Mouse (Mus musculus): ENCODE data around the gene Clca2.
"Not testable (repeated sequence)": the region's sequence is repeated elsewhere in the genome, so short reads cannot be mapped to it uniquely, and the experiment has no call there.

Clca2 gene

GRCm38 (mm10) chr3:145087857-145088598 is 11.2 kb downstream of the Clca2 start:
- intact Hi-C loops (cut with DNase I) = no loop called here

DNA sequence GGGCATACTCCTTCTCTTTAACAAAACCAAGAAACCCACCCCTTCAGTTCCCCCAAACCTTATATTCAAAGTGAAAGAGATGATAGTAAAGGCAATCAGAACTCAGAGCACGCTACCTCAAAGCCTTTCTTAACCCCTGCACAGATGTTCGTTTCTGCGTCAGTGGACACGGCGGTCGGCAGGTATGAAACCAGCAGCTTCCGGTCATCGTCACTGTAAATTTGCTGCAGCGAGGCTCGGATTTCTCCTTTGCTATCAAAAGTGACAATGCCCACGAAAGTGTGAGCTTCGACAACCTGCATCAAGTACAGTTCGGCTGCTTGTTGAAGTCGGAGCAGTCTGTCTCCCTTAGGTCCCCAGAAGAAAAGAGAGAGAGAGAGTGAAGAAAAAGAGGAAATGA is 13.1 kb downstream of the Clca2 start:
- intact Hi-C loops (cut with DNase I) = no loop called here

DNA sequence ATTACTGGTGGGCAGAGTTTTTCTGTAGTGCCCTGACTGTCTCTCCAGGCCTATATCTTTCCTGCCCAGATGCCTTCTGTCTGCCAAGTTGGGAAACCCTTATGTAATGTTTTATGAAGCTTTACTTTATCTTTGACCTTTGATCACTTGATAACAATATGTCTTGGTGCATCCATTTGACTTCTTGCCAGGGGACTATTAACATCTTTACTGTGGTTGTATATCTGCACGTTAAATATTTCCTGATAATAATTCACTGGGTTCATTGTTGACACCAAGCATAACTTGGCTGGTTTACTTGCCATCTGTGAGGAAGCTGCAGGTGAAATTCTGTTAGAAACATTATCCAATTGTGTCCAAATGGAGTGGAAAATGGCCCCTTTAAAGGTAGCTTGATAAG is 16.2 kb downstream of the Clca2 start:
- intact Hi-C loops (cut with DNase I) = no loop called here

- intact Hi-C loops (cut with DNase I) = no loop called here
These were observed 18.3 kb downstream of the Clca2 start for GRCm38 (mm10) chr3:145080904-145081303.

GRCm38 (mm10) chr3:145078405-145078804 is 20.8 kb downstream of the Clca2 start:
- intact Hi-C loops (cut with DNase I) = no loop called here

DNA sequence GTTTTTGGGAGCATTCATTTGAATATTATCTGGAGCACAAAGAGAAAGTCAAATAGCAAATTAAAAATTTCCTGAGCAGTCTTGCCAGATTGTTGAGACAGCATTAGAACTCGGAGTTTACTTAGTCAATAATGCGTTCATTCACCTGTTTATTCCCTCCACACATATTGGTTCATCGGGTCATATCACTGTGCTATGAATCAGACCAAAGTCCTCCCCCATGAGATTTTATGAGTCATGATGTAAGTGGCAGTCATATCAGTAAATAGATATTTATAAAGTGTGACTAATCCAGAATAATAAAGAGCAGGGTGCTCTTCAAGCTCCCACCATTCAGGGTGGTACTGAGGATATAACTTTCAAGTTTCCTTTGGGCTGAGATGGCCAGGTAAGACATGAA is 26.9 kb downstream of the Clca2 start:
- intact Hi-C loops (cut with DNase I) = no loop called here

DNA sequence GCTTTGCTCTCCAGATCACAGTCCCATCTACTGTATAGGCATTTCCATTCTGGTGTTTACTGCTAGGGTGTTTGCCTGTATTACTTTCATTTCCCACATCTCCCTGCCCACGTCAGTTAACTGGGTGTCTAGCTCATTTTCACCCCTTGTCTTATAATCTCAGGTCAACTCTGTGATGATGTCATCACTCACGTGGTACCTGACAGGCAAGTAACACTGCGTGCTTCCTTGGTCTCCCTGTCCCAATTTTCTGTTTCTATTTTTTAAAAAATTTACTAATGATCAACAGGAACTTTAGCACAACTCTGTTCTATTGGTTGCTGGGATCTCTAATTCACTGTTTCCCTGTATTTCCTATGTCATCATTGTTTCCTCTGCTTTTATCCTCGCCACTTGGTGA is 30.3 kb downstream of the Clca2 start:
- intact Hi-C loops (cut with DNase I) = no loop called here

DNA sequence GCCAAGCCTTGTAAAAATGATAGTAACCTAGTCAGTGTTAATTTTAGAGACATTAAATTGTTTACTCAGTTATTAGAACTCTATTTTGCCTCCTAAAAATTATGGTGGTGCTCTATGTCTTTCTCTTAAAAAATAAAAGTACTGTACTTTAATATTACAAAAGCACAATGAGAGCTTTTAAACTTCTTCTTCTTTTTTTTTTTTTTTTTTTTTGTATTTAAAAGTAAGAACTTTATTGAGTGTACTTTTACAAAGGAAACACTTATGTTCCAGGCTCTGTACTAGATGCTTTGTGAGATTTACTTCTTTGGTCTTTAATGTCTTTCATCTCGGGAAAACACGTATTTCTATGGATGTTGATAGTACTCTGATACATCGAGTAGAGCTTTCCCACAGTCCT is 44.1 kb downstream of the Clca2 start:
- intact Hi-C loops (cut with DNase I) = not testable (repeated sequence)

DNA sequence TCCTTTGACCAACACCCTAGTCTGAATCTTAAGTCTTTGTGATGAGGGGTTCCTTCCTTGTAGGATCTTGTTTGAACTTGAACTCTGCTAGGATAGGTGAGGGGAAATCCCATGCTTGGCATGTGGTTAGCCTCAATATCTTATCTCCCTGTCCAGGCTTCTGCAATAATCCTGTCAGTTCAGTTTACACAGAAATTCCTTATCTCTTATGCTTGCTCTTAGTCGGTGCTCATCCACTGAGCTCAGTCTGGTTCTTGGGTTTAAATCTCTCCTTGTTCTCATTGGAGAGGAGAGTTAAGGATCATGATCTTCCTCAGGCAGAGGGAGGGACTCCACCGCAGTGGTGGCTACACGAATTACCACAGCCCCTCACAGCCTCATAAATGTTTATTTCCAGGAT is 49.4 kb downstream of the Clca2 start:
- intact Hi-C loops (cut with DNase I) = no loop called here

DNA sequence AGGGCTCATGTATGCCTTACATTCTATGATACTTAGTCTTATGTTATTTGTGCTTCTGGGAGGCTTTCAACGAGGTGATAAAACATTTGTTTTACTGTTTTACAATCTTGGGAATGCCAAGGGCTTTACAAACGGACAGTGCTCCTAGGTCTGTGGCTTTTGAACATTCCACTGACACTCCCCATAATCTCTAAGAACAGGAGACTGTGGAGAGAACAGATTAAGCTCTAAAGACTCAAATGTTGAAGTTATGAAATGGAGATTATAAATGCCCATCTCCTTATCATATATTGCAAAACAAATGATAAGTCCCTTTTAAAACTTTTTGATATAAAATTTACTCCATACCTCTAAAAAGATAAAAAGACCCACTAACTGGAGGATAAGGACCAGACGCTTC is 60.4 kb downstream of the Clca2 start:
- intact Hi-C loops (cut with DNase I) = no loop called here

DNA sequence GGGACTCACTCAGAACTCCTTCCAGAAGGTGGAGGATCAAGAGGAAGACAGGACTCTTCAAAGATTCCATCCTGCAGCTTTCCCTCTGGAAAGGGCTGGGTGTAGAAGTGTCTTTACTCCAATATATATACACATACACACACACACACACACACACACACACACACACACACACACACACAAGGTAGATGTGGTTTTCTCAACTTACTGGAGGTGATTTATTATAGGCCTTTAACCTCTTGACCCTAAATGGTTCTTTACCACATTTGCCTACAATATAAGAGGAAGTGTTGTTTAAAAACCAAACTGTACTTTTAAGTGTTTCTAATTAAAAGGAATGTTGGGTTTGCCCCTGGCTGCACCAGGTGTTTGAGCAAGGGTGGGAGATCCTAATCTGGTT is 66.6 kb downstream of the Clca2 start, which contains the start of gene Clca1:
Gene Clca1, minus strand, starts transcription at position 101 of the 400 bp plus-strand sequence.
- intact Hi-C loops (cut with DNase I) = no loop called here

GRCm38 (mm10) chr3:145028036-145028435 is 71.2 kb downstream of the Clca2 start:
- intact Hi-C loops (cut with DNase I) = loop anchor here (5.0 to 10.0 kb wide), 2 partner anchors 107 to 291 kb away; no protein-coding TSS in a partner anchor

DNA sequence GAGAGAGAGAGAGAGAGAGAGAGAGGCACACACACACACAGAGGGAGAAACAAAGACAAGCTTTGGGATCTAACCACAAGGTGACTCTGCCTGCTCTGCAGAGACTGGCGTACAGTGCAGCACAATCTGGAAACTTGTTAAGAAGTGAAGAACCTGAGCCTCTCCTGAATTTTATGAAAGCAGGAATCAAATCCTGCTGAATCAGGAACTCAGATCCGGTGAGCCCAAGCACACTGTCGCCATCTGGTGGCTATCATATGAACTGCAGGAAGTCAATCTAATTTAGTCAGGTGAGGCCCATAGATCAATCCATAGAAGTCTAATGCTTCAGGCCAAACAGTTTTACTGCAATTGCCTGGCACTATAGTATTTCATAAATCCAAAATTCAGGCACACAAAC is 72.5 kb downstream of the Clca2 start:
- intact Hi-C loops (cut with DNase I) = loop anchor here (5.0 to 10.0 kb wide), 2 partner anchors 108 to 289 kb away; no protein-coding TSS in a partner anchor

Data from adrenal gland (tissue).